In genomic region chr12:112592985-112593734, GRCm38 (mm10) we compare ENCODE assay signal across 10 mouse cellular contexts. TPM values are rescaled to one million over a fixed set of nuclear protein-coding genes. Genes with fewer than 3 reads are reported as not detected.
A peak's percentile ranks its signal among the peaks of the same experiment; 100 is the strongest.
DNase-seq lines count a peak whose midpoint lies in the region; ATAC-seq lines count a peak whose summit lies in the region.
"Had no signal": no experiment of that assay in that cellular context is flagged by ENCODE, and none has a peak within 500 bp of the region (broad histone marks: within the 10 kb centered on the region; RNA-seq: fewer than 3 reads in every experiment).

No protein-coding gene starts in this region.

- peak; percentile 36 for DNase-seq in embryo, embryonic 11 days
- no peak for DNase-seq in embryo, embryonic 10.5 days (ENCODE audit: low spot score)
- peak; percentile 67 for DNase-seq in layer of hippocampus, adult 11-12 months (ENCODE audit: low spot score)
- no peak for DNase-seq in layer of hippocampus, postnatal 10 days (ENCODE audit: low spot score in 2 of 2)
- peak; percentile 56 for DNase-seq in 416B (ENCODE audit: low read depth)
- DNase-seq in kidney, postnatal 14 days, result peak; percentile 55
- no peak for DNase-seq in thymus, postnatal 25 days
- DNase-seq: cerebellum, adult 11 months had no signal

- no peak for ATAC-seq in erythroid progenitor cell, adult 5-6 weeks (replicated peaks; ENCODE audit: low FRiP score, poor library complexity, severe bottlenecking)
- ATAC-seq: forebrain, embryonic 15.5 days had no signal

RNA-seq across cellular contexts. Expression of gene Inf2, which starts 4.6 kb away (rescaled TPM):
- total RNA-seq in layer of hippocampus, postnatal 10 days (2021), result 10 to 100 TPM; 80.9 to 91.4 TPM
- total RNA-seq in erythroid progenitor cell, adult 5-6 weeks (2015; ENCODE audit: low replicate concordance), result 2.1 and 2.2 TPM in 2 replicates
- total RNA-seq in erythroid progenitor cell, adult 5-6 weeks (2017; ENCODE audit: low replicate concordance), result 1.0 and 1.5 TPM in 2 replicates

RNA-seq across cellular contexts. Expression of gene Adssl1, which starts 26.7 kb away (rescaled TPM):
- total RNA-seq in layer of hippocampus, postnatal 10 days (2021), result 1 to 10 TPM; 2.1 to 2.4 TPM
- total RNA-seq in erythroid progenitor cell, adult 5-6 weeks (2015; ENCODE audit: low replicate concordance), result 16.8 and 26.3 TPM in 2 replicates
- total RNA-seq in erythroid progenitor cell, adult 5-6 weeks (2017; ENCODE audit: low replicate concordance), result 2.0 and 14.9 TPM in 2 replicates

RNA-seq across cellular contexts. Expression of gene Siva1, which starts 51.3 kb away (rescaled TPM):
- 10 to 100 TPM; 17.0 to 19.5 TPM for total RNA-seq in layer of hippocampus, postnatal 10 days (2021)
- 62.0 and 125 TPM in 2 replicates for total RNA-seq in erythroid progenitor cell, adult 5-6 weeks (2015; ENCODE audit: low replicate concordance)
- 136 and 176 TPM in 2 replicates for total RNA-seq in erythroid progenitor cell, adult 5-6 weeks (2017; ENCODE audit: low replicate concordance)

Comparison
In these comparisons a context has a peak if more than half of its experiments do, and no peak if none do; other contexts are left out.
1. DNase-seq: peak in embryo, embryonic 11 days (single experiment), layer of hippocampus, adult 11-12 months (single experiment), 416B (single experiment) and kidney, postnatal 14 days (single experiment); none in embryo, embryonic 10.5 days (single experiment), layer of hippocampus, postnatal 10 days (0 of 2) and thymus, postnatal 25 days (single experiment).
2. RNA of gene Inf2, which starts 4.6 kb away (total RNA-seq): 80.9 to 91.4 TPM in layer of hippocampus, postnatal 10 days; 1.0 to 2.2 TPM in erythroid progenitor cell, adult 5-6 weeks; every median in the first group is over 10 times any median in the second.